Mouse (Mus musculus): ENCODE data around the gene Csde1.
A peak's percentile ranks its signal among the peaks of the same experiment; 100 is the strongest.

- TF ChIP-seq RCOR1 (conservative IDR thresholded peaks at IDR 0.05; ENCODE audit: low read depth, low read length) (no peak), CTCF (conservative IDR thresholded peaks at IDR 0.05 in 1 of 2, IDR thresholded peaks at IDR 0.05 in 1 of 2; ENCODE audit: low read depth in 2 of 2, low read length in 2 of 2) (no peak), CHD2 (IDR thresholded peaks at IDR 0.05; ENCODE audit: low read length) (peak; percentile 46), ZC3H11A (IDR thresholded peaks at IDR 0.05; ENCODE audit: low read depth, low read length) (no peak), HCFC1 (IDR thresholded peaks at IDR 0.05; ENCODE audit: low read depth, low read length) (peak; percentile 94), MXI1 (IDR thresholded peaks at IDR 0.05; ENCODE audit: low read depth, low read length) (peak; percentile 69), NRF1 (IDR thresholded peaks at IDR 0.05; ENCODE audit: low read depth, low read length) (no peak)
Measured at GRCm38 (mm10) chr3:103020943-103021638, 865 bp downstream of the Csde1 start.
